Mouse (Mus musculus) adrenal gland, adult 18-20 months (tissue): ENCODE results near the gene Rps12-ps3. TPM values are rescaled to one million over a fixed set of nuclear protein-coding genes. Genes with fewer than 3 reads are reported as not detected.

Experiments used
- DNase-seq, 2 experiments: peaks; one replicate each; pipeline ENCODE4 v3.0.0; 2021 to 2022; ENCODE audit warnings: low spot score in 2 of 2
- total RNA-seq, 2 experiments: library from RNA; stranded (reverse); gene quantifications; 1 replicate in 1 of 2; 2 replicates in 1 of 2; pipeline ENCODE4 v1.2.3; 2021

Rps12-ps3 gene
- total RNA-seq, 2 experiments from 2014 or later = 513 to 677 TPM

- no peak for DNase-seq
Measured at GRCm38 (mm10) chr19:59350273-59350903, 28.3 kb downstream of the Rps12-ps3 start.

- no peak for DNase-seq
Measured at GRCm38 (mm10) chr19:59351151-59351889, 29.2 kb downstream of the Rps12-ps3 start.

GRCm38 (mm10) chr19:59352760-59353159, 30.7 kb downstream of the Rps12-ps3 start:
- DNase-seq = no peak

GRCm38 (mm10) chr19:59354906-59355305, 32.8 kb downstream of the Rps12-ps3 start:
- DNase-seq = no peak

GRCm38 (mm10) chr19:59356388-59356787, 34.3 kb downstream of the Rps12-ps3 start:
- DNase-seq = no peak

- DNase-seq = no peak
Measured at GRCm38 (mm10) chr19:59356843-59357595, 34.9 kb downstream of the Rps12-ps3 start.

GRCm38 (mm10) chr19:59357878-59358277, 35.8 kb downstream of the Rps12-ps3 start:
- DNase-seq = no peak

GRCm38 (mm10) chr19:59359202-59359601, 37.1 kb downstream of the Rps12-ps3 start:
- no peak for DNase-seq

GRCm38 (mm10) chr19:59360486-59360896, 38.4 kb downstream of the Rps12-ps3 start:
- DNase-seq = no peak

GRCm38 (mm10) chr19:59362646-59363045, 40.6 kb downstream of the Rps12-ps3 start:
- no peak for DNase-seq

- no peak for DNase-seq
Measured at GRCm38 (mm10) chr19:59363666-59364065, 41.6 kb downstream of the Rps12-ps3 start.

- DNase-seq = no peak
Measured at GRCm38 (mm10) chr19:59366724-59367123, 44.6 kb downstream of the Rps12-ps3 start.

GRCm38 (mm10) chr19:59367892-59368291, 45.8 kb downstream of the Rps12-ps3 start:
- DNase-seq = no peak

GRCm38 (mm10) chr19:59371016-59371415, 48.9 kb downstream of the Rps12-ps3 start:
- DNase-seq = no peak

Other genes with a start within 250 kb of the Rps12-ps3 start
- 10 to 100 TPM; 16.1 to 19.8 TPM for gene Shtn1, start 246.2 kb upstream of the Rps12-ps3 start, total RNA-seq
- not detected for gene Vax1, start 152.2 kb upstream of the Rps12-ps3 start, total RNA-seq
- not detected for gene Kcnk18, start 103.1 kb upstream of the Rps12-ps3 start, total RNA-seq
- gene Slc18a2, start 61.4 kb upstream of the Rps12-ps3 start, total RNA-seq = 10 to 100 TPM; 11.4 to 20.1 TPM
- gene Pdzd8, start 23.5 kb downstream of the Rps12-ps3 start, total RNA-seq = 10 to 100 TPM; 28.7 to 32.6 TPM
- gene Emx2, start 136.1 kb downstream of the Rps12-ps3 start, total RNA-seq = under 1 TPM in 1 of 2 experiments, not detected in 1; 0.10 TPM